Mouse (Mus musculus) liver, embryonic 16.5 days (tissue): ENCODE measurements around the gene Dnaja3. TPM values are rescaled to one million over a fixed set of nuclear protein-coding genes. Genes with fewer than 3 reads are reported as not detected.

Experiments
- ATAC-seq: fragments of 200-750 bp; cut with Nextera tagmentation; 2 replicates; pipeline ENCODE4 v1.8.0; 2017; ENCODE audit warnings: low read depth, mild to moderate bottlenecking, moderate number of reproducible peaks, moderate library complexity
- H3K27ac ChIP-seq: fragments of 300-500 bp; sonication (generic); 2 replicates; pipeline ENCODE4 v1.5.1; 2014; ENCODE audit warnings: mild to moderate bottlenecking, low read length
- H3K27me3 ChIP-seq: fragments of 300-500 bp; sonication (generic); 2 replicates; pipeline ENCODE4 v1.6.1; 2014; ENCODE audit warnings: low read depth, low read length, mixed read lengths; ENCODE audit not compliant: control insufficient read depth, insufficient read depth
- H3K36me3 ChIP-seq: fragments of 300-500 bp; sonication (generic); 2 replicates; pipeline ENCODE4 v1.6.1; 2014; ENCODE audit warnings: mild to moderate bottlenecking; ENCODE audit not compliant: control insufficient read depth, insufficient read depth
- H3K4me1 ChIP-seq: fragments of 300-500 bp; sonication (generic); 2 replicates; pipeline ENCODE4 v1.6.1; 2014; ENCODE audit warnings: low read depth, low read length, mixed read lengths; ENCODE audit not compliant: control insufficient read depth
- H3K4me2 ChIP-seq: fragments of 300-500 bp; sonication (generic); 2 replicates; pipeline ENCODE4 v1.6.1; 2014; ENCODE audit warnings: low read depth, low read length, mixed read lengths
- H3K4me3 ChIP-seq: fragments of 300-500 bp; sonication (generic); 2 replicates; pipeline ENCODE4 v1.5.1; 2014; ENCODE audit warnings: low read depth, mild to moderate bottlenecking, low read length
- H3K9ac ChIP-seq: fragments of 300-500 bp; sonication (generic); 2 replicates; pipeline ENCODE4 v1.6.1; 2014; ENCODE audit warnings: low read depth, low read length
- H3K9me3 ChIP-seq: fragments of 300-500 bp; sonication (generic); replicated peaks from 2 replicates; pipeline ENCODE4 v1.6.1; 2016; ENCODE audit warnings: low read length; ENCODE audit not compliant: control insufficient read depth
- WGBS: fragments of 180-500 bp; shearing (Covaris S2); extraction: QIAGEN DNeasy Blood & Tissue Kit; methylation state at CpG from one replicate; pipeline ENCODE4 v1.1.7; 2014; ENCODE audit not compliant: insufficient replicate concordance; 5-methylcytosine and 5-hydroxymethylcytosine counted together
- polyA plus RNA-seq: library from polyadenylated mRNA; unstranded; fragments of >200 nt; fragmentation: Nextera tagmentation; extraction: Ambion mirVana; gene quantifications from 2 replicates; pipeline ENCODE4 v1.2.1, GENCODE M21; 2015

The Dnaja3 gene
- polyA plus RNA-seq, 1 experiment from 2014 or later, result 46.5 TPM

DNA sequence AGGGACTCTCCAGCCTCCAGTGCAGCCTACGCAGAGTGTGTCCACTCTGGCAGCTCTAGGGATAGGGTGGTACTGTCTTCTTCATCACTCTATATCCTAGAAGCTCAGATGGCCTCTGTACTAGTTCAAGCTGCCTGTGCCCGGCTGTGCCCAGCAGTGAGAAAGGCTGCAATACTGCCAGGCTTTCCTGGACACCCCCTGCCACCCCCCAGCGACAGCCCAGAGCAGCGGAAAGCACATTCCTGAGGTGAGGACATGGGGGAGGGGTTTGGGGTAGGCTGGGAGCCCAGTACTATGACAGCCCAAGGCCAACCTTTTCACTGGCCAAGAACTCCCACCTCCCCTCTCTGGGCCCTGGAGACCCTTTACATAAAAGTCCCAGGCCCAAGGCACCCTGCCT lies 4.0 kb upstream of the Dnaja3 start:
- no peaks in the 10 kb centered on the region for H3K27me3 ChIP-seq
- no peak overlapping the region for H3K27ac ChIP-seq
- H3K4me1 ChIP-seq, result peaks cover 19% of the 10 kb centered on the region
- WGBS, result 71% methylated on average over 4 of the region's 4 CpGs
- no peak for ATAC-seq
- H3K4me3 ChIP-seq, result no peak overlapping the region
- H3K36me3 ChIP-seq, result no peaks in the 10 kb centered on the region; the same call in 1 of the 2 replicates
- no peaks in the 10 kb centered on the region for H3K9me3 ChIP-seq
- H3K9ac ChIP-seq, result no peak overlapping the region
- H3K4me2 ChIP-seq, result no peak overlapping the region

DNA sequence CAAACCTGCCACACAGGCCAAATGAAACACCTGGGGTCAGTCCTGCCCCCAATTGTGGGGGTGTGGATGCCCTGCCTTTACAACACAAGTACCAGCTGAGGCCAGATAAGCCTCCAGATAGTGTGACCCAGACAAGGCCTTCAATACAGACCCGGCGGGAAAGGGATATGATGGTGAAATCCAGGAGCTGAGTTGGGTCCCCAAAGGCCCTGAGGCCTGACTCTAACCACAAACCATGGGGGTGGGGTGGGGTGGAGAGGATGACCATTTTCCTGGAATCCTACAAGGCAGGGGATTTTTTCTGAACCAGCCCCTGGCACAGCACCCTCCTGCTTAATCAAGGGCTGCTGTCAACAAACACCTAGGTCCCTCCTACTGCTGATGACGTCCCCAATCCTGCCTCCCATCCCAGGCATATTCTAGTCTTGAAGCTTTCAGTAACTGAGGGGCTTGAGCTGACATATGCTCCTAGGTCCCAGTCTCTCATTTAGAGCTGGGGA lies 848 bp upstream of the Dnaja3 start:
- peaks cover 30% of the 10 kb centered on the region for H3K4me1 ChIP-seq
- 55% methylated on average over 3 of the region's 3 CpGs for WGBS
- H3K4me3 ChIP-seq, result no peak overlapping the region

DNA sequence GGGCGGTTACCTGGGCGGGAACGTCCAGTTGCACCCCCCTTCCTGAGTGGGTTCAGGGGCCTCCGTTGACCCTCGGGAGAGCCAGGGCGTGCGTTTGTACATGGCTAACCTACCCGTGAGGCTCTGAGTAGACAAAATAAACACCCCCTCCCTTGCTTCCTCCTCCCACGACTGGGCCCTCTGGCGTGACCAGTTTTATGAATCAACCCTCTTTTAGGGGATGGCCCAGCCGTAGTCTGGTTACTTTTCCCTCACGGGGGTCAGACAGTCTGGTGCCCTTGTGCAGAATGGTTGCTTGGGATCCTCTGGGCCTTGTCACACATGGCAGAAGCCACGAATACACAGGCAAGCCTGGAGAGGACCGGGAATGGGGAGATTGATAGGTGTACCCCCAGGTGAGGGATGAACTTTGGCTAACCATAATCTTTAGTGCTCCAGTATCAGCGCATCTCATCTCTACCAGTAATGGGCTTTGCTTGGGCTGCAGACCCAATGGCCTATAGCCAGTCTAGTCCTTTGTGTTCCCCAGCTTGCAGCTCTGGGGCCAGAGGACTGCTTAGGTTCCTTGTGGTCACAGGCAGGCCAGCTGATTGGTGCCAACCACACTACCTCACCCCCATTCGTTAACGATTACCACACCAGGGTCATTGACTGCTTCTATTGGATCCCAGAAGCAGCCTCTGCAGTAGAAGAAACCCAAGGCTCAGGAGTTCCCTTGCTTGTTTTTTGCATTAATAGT lies 647 bp downstream of the Dnaja3 start:
- H3K4me1 ChIP-seq, result peaks cover 30% of the 10 kb centered on the region
- H3K4me2 ChIP-seq, result peak overlapping the region; percentile 90
- no peaks in the 10 kb centered on the region for H3K9me3 ChIP-seq
- no peaks in the 10 kb centered on the region for H3K36me3 ChIP-seq
- H3K27ac ChIP-seq, result peak overlapping the region; percentile 72
- WGBS, result 15% methylated on average over 17 of the region's 17 CpGs
- peak overlapping the region; percentile 69 for H3K4me3 ChIP-seq
- H3K9ac ChIP-seq, result peak overlapping the region; percentile 73
- peak; percentile 62 for ATAC-seq
- H3K27me3 ChIP-seq, result no peaks in the 10 kb centered on the region

More for the DNA sequence above, 848 bp upstream of the Dnaja3 start:
- no peak overlapping the region for H3K4me2 ChIP-seq
- no peak for ATAC-seq
- no peak overlapping the region for H3K27ac ChIP-seq
- H3K9ac ChIP-seq, result no peak overlapping the region
- H3K9me3 ChIP-seq, result no peaks in the 10 kb centered on the region
- H3K36me3 ChIP-seq, result no peaks in the 10 kb centered on the region
- H3K27me3 ChIP-seq, result no peaks in the 10 kb centered on the region

DNA sequence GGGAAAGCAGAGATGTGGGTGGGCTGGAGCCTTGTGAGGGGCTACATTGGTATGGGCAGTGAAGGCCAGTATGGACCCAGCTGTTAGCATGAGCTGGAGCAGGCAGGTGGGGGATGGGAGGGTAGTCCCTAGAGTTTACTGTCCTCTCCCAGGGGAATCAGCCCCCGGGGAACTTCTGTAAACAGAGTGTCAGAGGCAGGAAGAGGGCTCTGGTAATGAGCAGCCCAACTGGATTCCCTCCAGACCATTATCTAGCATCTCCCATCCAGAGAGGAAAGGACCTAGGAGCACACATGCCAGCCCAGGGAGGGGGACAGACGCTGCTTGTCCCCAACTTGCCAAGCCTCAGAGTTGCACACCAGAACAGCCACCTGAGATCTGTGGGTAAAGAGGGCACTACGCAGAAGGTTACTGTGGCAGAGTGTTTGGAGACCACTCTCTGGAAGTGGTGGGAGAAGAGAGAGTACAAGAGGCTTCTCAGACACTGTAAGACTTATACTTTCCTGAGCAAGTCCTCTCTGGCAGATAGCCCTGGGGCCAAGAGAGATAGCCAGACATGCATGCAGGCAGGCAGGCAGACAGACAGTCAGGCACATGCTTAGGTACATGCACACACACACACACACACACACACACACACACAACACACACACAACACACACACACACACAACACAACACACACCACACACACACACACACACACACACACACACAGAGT lies 1.5 kb downstream of the Dnaja3 start:
- WGBS, result 57% methylated on average over 3 of the region's 3 CpGs
- peak overlapping the region; percentile 2; the same call in 1 of the 2 replicates for H3K9ac ChIP-seq

DNA sequence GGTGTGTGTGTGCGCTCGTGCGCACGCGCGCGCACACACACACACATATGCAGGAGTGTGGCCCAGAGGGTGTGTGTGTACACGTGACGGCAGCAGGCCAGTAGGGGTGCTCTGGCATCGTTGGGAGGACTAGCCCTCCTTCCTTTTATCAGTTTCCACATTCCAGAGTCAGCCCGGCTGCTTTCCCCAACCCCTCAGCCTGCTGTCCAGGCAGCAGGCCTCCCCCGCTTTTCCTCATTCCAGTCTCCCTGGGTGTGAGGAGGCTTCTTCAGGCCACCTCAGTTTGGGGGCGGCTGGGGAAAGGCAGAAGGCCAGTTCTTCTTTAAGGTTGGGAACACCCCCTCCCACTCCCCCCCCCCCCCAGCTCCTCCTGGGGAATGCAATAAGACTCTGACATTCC lies 2.4 kb downstream of the Dnaja3 start:
- H3K4me3 ChIP-seq, result no peak overlapping the region
- 67% methylated on average over 13 of the region's 13 CpGs for WGBS

More for the DNA sequence above, 1.5 kb downstream of the Dnaja3 start:
- peak overlapping the region; percentile 72 for H3K27ac ChIP-seq
- peak overlapping the region; percentile 90 for H3K4me2 ChIP-seq
- peak; percentile 23; the same call in 1 of the 2 replicates for ATAC-seq
- H3K9me3 ChIP-seq, result no peaks in the 10 kb centered on the region
- H3K4me3 ChIP-seq, result peak overlapping the region; percentile 69
- no peaks in the 10 kb centered on the region for H3K36me3 ChIP-seq
- no peaks in the 10 kb centered on the region for H3K27me3 ChIP-seq
- H3K4me1 ChIP-seq, result peaks cover 29% of the 10 kb centered on the region

DNA sequence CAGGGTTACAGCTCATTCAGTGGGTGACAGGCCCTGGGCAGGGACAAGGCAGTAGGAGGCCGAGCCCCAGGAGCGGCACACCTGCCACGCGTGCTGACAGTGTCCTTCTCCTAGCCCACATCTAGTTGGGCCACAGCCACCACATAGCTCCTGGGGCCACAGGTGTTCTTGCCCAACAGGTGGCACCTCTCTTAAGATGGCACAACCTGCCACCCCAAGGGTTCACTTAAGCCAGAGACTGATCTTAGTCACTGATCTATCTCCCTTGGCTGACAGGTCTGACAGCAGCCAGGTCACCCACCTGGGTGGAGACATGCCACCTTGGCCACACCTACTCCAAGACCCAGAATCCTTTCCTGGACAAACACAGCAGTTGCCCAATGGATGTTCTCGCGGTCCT lies 3.1 kb downstream of the Dnaja3 start:
- H3K9ac ChIP-seq, result no peak overlapping the region
- no peak overlapping the region for H3K27ac ChIP-seq
- H3K4me1 ChIP-seq, result peaks cover 25% of the 10 kb centered on the region
- H3K4me2 ChIP-seq, result no peak overlapping the region
- no peak overlapping the region for H3K4me3 ChIP-seq
- H3K9me3 ChIP-seq, result no peaks in the 10 kb centered on the region
- WGBS, result 82% methylated on average over 6 of the region's 6 CpGs
- ATAC-seq, result no peak
- no peaks in the 10 kb centered on the region for H3K27me3 ChIP-seq
- no peaks in the 10 kb centered on the region for H3K36me3 ChIP-seq

More for the DNA sequence above, 2.4 kb downstream of the Dnaja3 start:
- ATAC-seq, result no peak
- Histone ChIP-seq H3K36me3 (no peaks in the 10 kb centered on the region), H3K27me3 (no peaks in the 10 kb centered on the region), H3K9ac (no peak overlapping the region), H3K27ac (peak overlapping the region; percentile 9; the same call in 1 of the 2 replicates), H3K9me3 (no peaks in the 10 kb centered on the region), H3K4me2 (no peak overlapping the region), H3K4me1 (peaks cover 25% of the 10 kb centered on the region)

DNA sequence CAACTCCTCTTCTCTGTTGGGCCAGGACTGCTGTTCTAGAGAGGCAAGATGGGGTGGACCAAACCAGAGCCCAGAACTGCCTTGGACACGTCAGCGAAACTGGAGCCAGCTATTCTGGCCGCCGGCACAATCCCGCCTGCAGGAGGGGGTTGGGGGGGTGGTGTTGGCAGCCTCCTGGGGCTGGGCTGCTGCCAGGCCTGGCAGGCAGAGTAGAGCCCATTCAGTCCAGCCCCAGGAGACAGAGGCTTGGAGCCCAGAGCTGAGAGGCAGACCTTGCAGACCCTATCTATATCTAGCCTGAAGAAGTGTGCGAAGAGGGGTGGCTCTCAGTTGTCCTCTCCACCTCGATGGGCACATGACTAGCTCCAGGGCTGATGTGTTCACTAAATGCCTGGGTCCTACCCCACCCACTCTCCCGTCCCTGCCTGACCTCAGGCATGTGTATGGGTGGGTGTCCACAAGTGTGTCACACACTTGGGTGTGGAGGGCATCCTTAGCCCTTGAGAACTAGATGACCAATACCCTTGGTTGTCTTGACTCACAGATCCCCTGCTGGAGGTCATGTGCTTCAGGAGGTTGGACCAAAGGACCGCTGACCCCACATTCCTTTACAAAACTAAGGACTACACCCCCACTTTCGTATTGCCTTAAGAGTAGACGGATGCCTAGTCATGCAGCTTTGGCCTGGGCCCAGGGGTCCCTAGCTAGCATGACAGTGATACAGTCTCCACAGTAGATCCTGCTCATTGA lies 4.1 kb downstream of the Dnaja3 start:
- H3K9ac ChIP-seq, result no peak overlapping the region
- H3K36me3 ChIP-seq, result no peaks in the 10 kb centered on the region; the same call in 1 of the 2 replicates
- WGBS, result 67% methylated on average over 11 of the region's 11 CpGs
- H3K4me2 ChIP-seq, result no peak overlapping the region
- no peak overlapping the region for H3K27ac ChIP-seq
- no peaks in the 10 kb centered on the region for H3K9me3 ChIP-seq
- no peak for ATAC-seq
- peaks cover 25% of the 10 kb centered on the region for H3K4me1 ChIP-seq
- no peaks in the 10 kb centered on the region for H3K27me3 ChIP-seq
- H3K4me3 ChIP-seq, result no peak overlapping the region

DNA sequence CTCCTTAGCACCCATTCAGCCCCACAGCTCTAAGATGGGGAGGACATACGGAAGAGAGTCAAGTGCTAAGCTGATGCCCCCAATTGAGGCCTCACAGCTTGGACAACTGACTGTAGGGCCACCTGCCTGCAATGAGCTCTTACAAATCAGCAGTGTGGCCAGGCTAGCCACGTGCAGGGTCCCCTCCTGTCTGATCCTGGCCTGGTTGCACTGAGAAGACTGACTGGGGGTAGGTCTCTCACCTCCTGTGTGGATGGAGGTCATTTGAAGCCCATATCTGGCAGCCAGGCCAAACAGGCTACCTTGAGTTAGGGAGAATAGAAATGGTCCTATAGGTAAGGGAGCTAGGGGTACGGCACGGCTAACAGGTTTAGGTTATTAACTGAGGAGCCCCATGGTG lies 6.1 kb downstream of the Dnaja3 start:
- Histone ChIP-seq H3K4me3 (no peak overlapping the region), H3K27me3 (no peaks in the 10 kb centered on the region), H3K36me3 (no peaks in the 10 kb centered on the region; the same call in 1 of the 2 replicates), H3K9me3 (no peaks in the 10 kb centered on the region), H3K27ac (no peak overlapping the region), H3K9ac (no peak overlapping the region), H3K4me1 (peaks cover 10% of the 10 kb centered on the region), H3K4me2 (no peak overlapping the region)
- no peak for ATAC-seq
- 66% methylated on average over 4 of the region's 4 CpGs for WGBS
